Mouse (Mus musculus): Measurements from ENCODE around the gene Unc13c.

- TF ChIP-seq CTCF (IDR thresholded peaks at IDR 0.05; ENCODE audit: extremely low read depth, insufficient read depth, insufficient read length, insufficient replicate concordance) (no peak), POLR2A (IDR thresholded peaks at IDR 0.05; ENCODE audit: low read depth, low read length) (no peak)
Measured at GRCm38 (mm10) chr9:73951586-73951985, 17.2 kb downstream of the Unc13c start.

Data from spleen, adult 2 months (tissue).